Mouse (Mus musculus): ENCODE data around the gene Dvl2. TPM values are rescaled to one million over a fixed set of nuclear protein-coding genes. Genes with fewer than 3 reads are reported as not detected.
A peak's percentile ranks its signal among the peaks of the same experiment; 100 is the strongest.

Gene Dvl2
- polyA plus RNA-seq, 1 experiment from 2014 or later: 24.6 TPM

DNA sequence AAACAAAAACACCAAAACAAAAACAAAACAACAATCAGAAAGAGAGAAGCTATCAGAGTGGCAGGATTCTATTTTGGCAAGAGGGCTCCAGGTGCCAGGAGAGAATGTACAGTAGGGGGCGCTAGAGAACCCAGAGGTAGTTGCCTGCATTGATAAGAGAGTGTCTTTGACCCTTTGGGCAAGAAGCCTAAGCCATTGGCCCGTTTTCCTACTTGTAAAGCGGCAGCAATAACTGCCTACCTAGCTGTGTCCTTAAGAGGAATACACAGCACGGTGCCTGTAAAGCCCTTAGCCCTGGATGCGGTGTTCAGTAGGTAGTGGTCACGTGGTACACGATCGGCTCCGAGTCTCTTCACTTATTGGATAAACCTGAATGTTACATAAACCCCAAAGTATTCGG lies 49.4 kb downstream of the Dvl2 start:
- no peaks in the 10 kb centered on the region for H3K36me3 ChIP-seq (ENCODE audit: control insufficient read depth, insufficient read depth, low read length)
- no peaks in the 10 kb centered on the region for H3K4me1 ChIP-seq (replicated peaks; ENCODE audit: control insufficient read depth, insufficient read depth, low read length)
- WGBS: 54% methylated on average over 10 of the region's 10 CpGs
- H3K27ac ChIP-seq (ENCODE audit: low read depth, low read length): no peak overlapping the region
- ATAC-seq (ENCODE audit: low FRiP score) (no peak), DNase-seq (ENCODE audit: low spot score) (no peak)
- H3K27me3 ChIP-seq (ENCODE audit: control insufficient read depth, insufficient read depth, low read length): no peaks in the 10 kb centered on the region
- no peak overlapping the region for H3K9ac ChIP-seq (ENCODE audit: low read depth, low read length)
- H3K4me2 ChIP-seq (replicated peaks; ENCODE audit: low read depth, low read length): no peak overlapping the region
- no peak overlapping the region for H3K4me3 ChIP-seq (ENCODE audit: low read depth, low read length)
- no peaks in the 10 kb centered on the region for H3K9me3 ChIP-seq (ENCODE audit: control insufficient read depth, low read length)

DNA sequence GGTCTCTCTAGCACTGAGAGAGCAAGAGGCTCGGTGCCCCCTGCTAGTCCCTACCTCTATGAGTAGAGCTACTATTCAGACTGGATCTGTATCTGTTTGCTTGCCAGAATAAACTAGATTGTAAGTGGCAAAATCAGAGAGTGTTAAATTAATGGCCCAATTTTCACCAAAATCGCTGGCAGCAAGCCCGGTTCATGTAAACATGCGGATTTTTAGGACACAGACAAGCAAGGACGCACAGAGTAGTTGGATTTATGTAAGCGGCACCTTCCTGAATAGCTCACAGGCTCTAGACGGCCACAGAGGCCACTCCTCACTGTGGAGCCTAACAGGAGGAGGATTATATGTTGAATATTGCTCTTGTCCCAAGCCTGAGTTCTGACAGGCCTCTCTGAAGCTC lies 52.8 kb downstream of the Dvl2 start:
- ATAC-seq (ENCODE audit: low FRiP score): no peak
- Histone ChIP-seq H3K27ac (ENCODE audit: low read depth, low read length) (no peak overlapping the region), H3K4me1 (replicated peaks; ENCODE audit: control insufficient read depth, insufficient read depth, low read length) (0 out of 2 replicates have a peak, but pooled peaks cover 2% of the 10 kb centered on the region), H3K27me3 (ENCODE audit: control insufficient read depth, insufficient read depth, low read length) (no peaks in the 10 kb centered on the region), H3K4me3 (ENCODE audit: low read depth, low read length) (no peak overlapping the region), H3K9me3 (ENCODE audit: control insufficient read depth, low read length) (no peaks in the 10 kb centered on the region), H3K4me2 (replicated peaks; ENCODE audit: low read depth, low read length) (no peak overlapping the region), H3K9ac (ENCODE audit: low read depth, low read length) (no peak overlapping the region), H3K36me3 (ENCODE audit: control insufficient read depth, insufficient read depth, low read length) (no peaks in the 10 kb centered on the region)
- 84% methylated on average over 7 of the region's 7 CpGs for WGBS
- DNase-seq (ENCODE audit: low spot score): no peak

- H3K27ac ChIP-seq (ENCODE audit: low read depth, low read length): no peak within 1 kb of the TSS
- H3K27me3 ChIP-seq (ENCODE audit: control insufficient read depth, insufficient read depth, low read length): no peaks in the 10 kb centered on the region
- no peak within 1 kb of the TSS for H3K4me2 ChIP-seq (replicated peaks; ENCODE audit: low read depth, low read length)
- no peaks in the 10 kb centered on the region for H3K36me3 ChIP-seq (ENCODE audit: control insufficient read depth, insufficient read depth, low read length)
- H3K4me3 ChIP-seq (ENCODE audit: low read depth, low read length): no peak within 1 kb of the TSS
- no peak within 1 kb of the TSS for H3K9ac ChIP-seq (ENCODE audit: low read depth, low read length)
- no peaks in the 10 kb centered on the region for H3K9me3 ChIP-seq (ENCODE audit: control insufficient read depth, low read length)
- ATAC-seq (ENCODE audit: low FRiP score) (no peak), DNase-seq (ENCODE audit: low spot score) (no peak)
- 88% methylated on average over 10 of the region's 10 CpGs for WGBS
- H3K4me1 ChIP-seq (replicated peaks; ENCODE audit: control insufficient read depth, insufficient read depth, low read length): 0 out of 2 replicates have a peak, but pooled peaks cover 2% of the 10 kb centered on the region
These were observed 53.6 kb downstream of the Dvl2 start, which contains the start of gene Asgr1 for GRCm38 (mm10) chr11:70053898-70054570. TSS of gene Asgr1 (plus strand) at chr11:70054085.

- ATAC-seq (ENCODE audit: low FRiP score) (0 out of 2 replicates have a peak, but pooled peaks have one; percentile 40), DNase-seq (ENCODE audit: low spot score) (peak; percentile 90)
- Histone ChIP-seq H3K9ac (ENCODE audit: low read depth, low read length) (no peak overlapping the region), H3K4me3 (ENCODE audit: low read depth, low read length) (no peak overlapping the region), H3K36me3 (ENCODE audit: control insufficient read depth, insufficient read depth, low read length) (no peaks in the 10 kb centered on the region), H3K4me1 (replicated peaks; ENCODE audit: control insufficient read depth, insufficient read depth, low read length) (0 out of 2 replicates have a peak, but pooled peaks cover 2% of the 10 kb centered on the region), H3K27me3 (ENCODE audit: control insufficient read depth, insufficient read depth, low read length) (no peaks in the 10 kb centered on the region), H3K9me3 (ENCODE audit: control insufficient read depth, low read length) (no peaks in the 10 kb centered on the region), H3K27ac (ENCODE audit: low read depth, low read length) (no peak overlapping the region), H3K4me2 (replicated peaks; ENCODE audit: low read depth, low read length) (0 out of 2 replicates have a peak overlapping the region, but pooled peaks have one; percentile 3)
- 28% methylated on average over 18 of the region's 18 CpGs for WGBS
These were observed 55.3 kb downstream of the Dvl2 start for GRCm38 (mm10) chr11:70055618-70056214.

GRCm38 (mm10) chr11:70057805-70058204 lies 57.4 kb downstream of the Dvl2 start:
- Histone ChIP-seq H3K9ac (ENCODE audit: low read depth, low read length) (no peak overlapping the region), H3K4me3 (ENCODE audit: low read depth, low read length) (no peak overlapping the region), H3K9me3 (ENCODE audit: control insufficient read depth, low read length) (no peaks in the 10 kb centered on the region), H3K4me1 (replicated peaks; ENCODE audit: control insufficient read depth, insufficient read depth, low read length) (0 out of 2 replicates have a peak, but pooled peaks cover 2% of the 10 kb centered on the region), H3K27me3 (ENCODE audit: control insufficient read depth, insufficient read depth, low read length) (no peaks in the 10 kb centered on the region), H3K27ac (ENCODE audit: low read depth, low read length) (no peak overlapping the region), H3K36me3 (ENCODE audit: control insufficient read depth, insufficient read depth, low read length) (no peaks in the 10 kb centered on the region), H3K4me2 (replicated peaks; ENCODE audit: low read depth, low read length) (no peak overlapping the region)
- WGBS: 75% methylated on average over 9 of the region's 9 CpGs
- DNase-seq (ENCODE audit: low spot score): no peak
- ATAC-seq (ENCODE audit: low FRiP score): no peak

- Histone ChIP-seq H3K27me3 (ENCODE audit: control insufficient read depth, insufficient read depth, low read length) (no peaks in the 10 kb centered on the region), H3K4me3 (ENCODE audit: low read depth, low read length) (no peak overlapping the region), H3K9ac (ENCODE audit: low read depth, low read length) (no peak overlapping the region), H3K4me2 (replicated peaks; ENCODE audit: low read depth, low read length) (no peak overlapping the region), H3K36me3 (ENCODE audit: control insufficient read depth, insufficient read depth, low read length) (no peaks in the 10 kb centered on the region), H3K4me1 (replicated peaks; ENCODE audit: control insufficient read depth, insufficient read depth, low read length) (0 out of 2 replicates have a peak, but pooled peaks cover 2% of the 10 kb centered on the region), H3K27ac (ENCODE audit: low read depth, low read length) (no peak overlapping the region), H3K9me3 (ENCODE audit: control insufficient read depth, low read length) (no peaks in the 10 kb centered on the region)
- WGBS: 69% methylated on average over 6 of the region's 6 CpGs
- ATAC-seq (ENCODE audit: low FRiP score) (no peak), DNase-seq (ENCODE audit: low spot score) (no peak)
These were observed 59.5 kb downstream of the Dvl2 start for GRCm38 (mm10) chr11:70059930-70060329.

MicroRNA genes within 50 kb of the gene (microRNA counts, 519-probe panel; counts per million panel counts)
- microRNA mmu-miR-324-3p: not detected
- microRNA mmu-miR-324-5p: 4,775 counts per million, percentile 61 among the panel's probes with 10 or more counts

Other genes with a start within 250 kb of the Dvl2 start
- 46.5 and 50.1 TPM in 2 replicates for gene Polr2a, start 242.0 kb upstream of the Dvl2 start, polyA plus RNA-seq (2014; fragmentation: Nextera tagmentation; extraction: Ambion mirVana)
- 0.57 and 1.1 TPM in 2 replicates for gene Slc35g3, start 238.6 kb upstream of the Dvl2 start, polyA plus RNA-seq (2014; fragmentation: Nextera tagmentation; extraction: Ambion mirVana)
- 1.3 and 1.7 TPM in 2 replicates for gene Zbtb4, start 234.7 kb upstream of the Dvl2 start, polyA plus RNA-seq (2014; fragmentation: Nextera tagmentation; extraction: Ambion mirVana)
- gene Chrnb1, start 204.7 kb upstream of the Dvl2 start, polyA plus RNA-seq (2014; fragmentation: Nextera tagmentation; extraction: Ambion mirVana): 1.2 and 1.5 TPM in 2 replicates
- gene Fgf11, start 198.7 kb upstream of the Dvl2 start, polyA plus RNA-seq (2014; fragmentation: Nextera tagmentation; extraction: Ambion mirVana): 2.2 and 2.8 TPM in 2 replicates
- 0.83 and 0.93 TPM in 2 replicates for gene Tmem102, start 195.0 kb upstream of the Dvl2 start, polyA plus RNA-seq (2014; fragmentation: Nextera tagmentation; extraction: Ambion mirVana)
- not detected in 2 replicates for gene Gm39566, start 185.3 kb upstream of the Dvl2 start, polyA plus RNA-seq (2014; fragmentation: Nextera tagmentation; extraction: Ambion mirVana)
- gene Spem2, start 182.1 kb upstream of the Dvl2 start, polyA plus RNA-seq (2014; fragmentation: Nextera tagmentation; extraction: Ambion mirVana): not detected in 2 replicates
- 0.17 and 0.38 TPM in 2 replicates for gene Spem1, start 178.4 kb upstream of the Dvl2 start, polyA plus RNA-seq (2014; fragmentation: Nextera tagmentation; extraction: Ambion mirVana)
- gene Nlgn2, start 162.8 kb upstream of the Dvl2 start, polyA plus RNA-seq (2014; fragmentation: Nextera tagmentation; extraction: Ambion mirVana): 11.5 and 16.1 TPM in 2 replicates
- 268 and 276 TPM in 2 replicates for gene Tmem256, start 162.1 kb upstream of the Dvl2 start, polyA plus RNA-seq (2014; fragmentation: Nextera tagmentation; extraction: Ambion mirVana)
- gene Plscr3, start 154.2 kb upstream of the Dvl2 start, polyA plus RNA-seq (2014; fragmentation: Nextera tagmentation; extraction: Ambion mirVana): 62.2 and 62.6 TPM in 2 replicates
- gene Tnk1, start 141.9 kb upstream of the Dvl2 start, polyA plus RNA-seq (2014; fragmentation: Nextera tagmentation; extraction: Ambion mirVana): 0.52 TPM in 1 of 2 replicates, not detected in the other
- gene Tmem95, start 122.6 kb upstream of the Dvl2 start, polyA plus RNA-seq (2014; fragmentation: Nextera tagmentation; extraction: Ambion mirVana): not detected in 2 replicates
- 2.3 and 2.4 TPM in 2 replicates for gene Kctd11, start 119.2 kb upstream of the Dvl2 start, polyA plus RNA-seq (2014; fragmentation: Nextera tagmentation; extraction: Ambion mirVana)
- gene Acap1, start 105.1 kb upstream of the Dvl2 start, polyA plus RNA-seq (2014; fragmentation: Nextera tagmentation; extraction: Ambion mirVana): 0.45 and 1.4 TPM in 2 replicates
- gene 2810408A11Rik, start 99.6 kb upstream of the Dvl2 start, polyA plus RNA-seq (2014; fragmentation: Nextera tagmentation; extraction: Ambion mirVana): 14.5 and 14.7 TPM in 2 replicates
- gene Neurl4, start 99.5 kb upstream of the Dvl2 start, polyA plus RNA-seq (2014; fragmentation: Nextera tagmentation; extraction: Ambion mirVana): 15.0 and 20.6 TPM in 2 replicates
- 84.3 and 89.0 TPM in 2 replicates for gene Gps2, start 86.7 kb upstream of the Dvl2 start, polyA plus RNA-seq (2014; fragmentation: Nextera tagmentation; extraction: Ambion mirVana)
- 1,842 and 1,860 TPM in 2 replicates for gene Eif5a, start 78.6 kb upstream of the Dvl2 start, polyA plus RNA-seq (2014; fragmentation: Nextera tagmentation; extraction: Ambion mirVana)
- 3.1 and 4.8 TPM in 2 replicates for gene Ybx2, start 64.8 kb upstream of the Dvl2 start, polyA plus RNA-seq (2014; fragmentation: Nextera tagmentation; extraction: Ambion mirVana)
- 7.9 and 9.6 TPM in 2 replicates for gene Slc2a4, start 52.4 kb upstream of the Dvl2 start, polyA plus RNA-seq (2014; fragmentation: Nextera tagmentation; extraction: Ambion mirVana)
- 8.2 and 8.4 TPM in 2 replicates for gene Cldn7, start 35.8 kb upstream of the Dvl2 start, polyA plus RNA-seq (2014; fragmentation: Nextera tagmentation; extraction: Ambion mirVana)
- gene Ctdnep1, start 19.4 kb upstream of the Dvl2 start, polyA plus RNA-seq (2014; fragmentation: Nextera tagmentation; extraction: Ambion mirVana): 23.8 and 26.8 TPM in 2 replicates
- 154 and 163 TPM in 2 replicates for gene Elp5, start 18.1 kb upstream of the Dvl2 start, polyA plus RNA-seq (2014; fragmentation: Nextera tagmentation; extraction: Ambion mirVana)
- gene Gabarap, start 9.5 kb upstream of the Dvl2 start, polyA plus RNA-seq (2014; fragmentation: Nextera tagmentation; extraction: Ambion mirVana): 621 and 643 TPM in 2 replicates
- gene Phf23, start 4.8 kb upstream of the Dvl2 start, polyA plus RNA-seq (2014; fragmentation: Nextera tagmentation; extraction: Ambion mirVana): 56.7 and 57.5 TPM in 2 replicates
- gene Acadvl, start 14.8 kb downstream of the Dvl2 start, polyA plus RNA-seq (2014; fragmentation: Nextera tagmentation; extraction: Ambion mirVana): 45.1 and 52.1 TPM in 2 replicates
- 13.2 and 18.7 TPM in 2 replicates for gene Dlg4, start 16.3 kb downstream of the Dvl2 start, polyA plus RNA-seq (2014; fragmentation: Nextera tagmentation; extraction: Ambion mirVana)
- 0.29 and 0.40 TPM in 2 replicates for gene Asgr1, start 53.5 kb downstream of the Dvl2 start, polyA plus RNA-seq (2014; fragmentation: Nextera tagmentation; extraction: Ambion mirVana)
- gene Asgr2, start 92.0 kb downstream of the Dvl2 start, polyA plus RNA-seq (2014; fragmentation: Nextera tagmentation; extraction: Ambion mirVana): not detected in 2 replicates
- gene Mgl2, start 129.7 kb downstream of the Dvl2 start, polyA plus RNA-seq (2014; fragmentation: Nextera tagmentation; extraction: Ambion mirVana): 0.42 TPM in 1 of 2 replicates, not detected in the other
- 0.32 and 1.4 TPM in 2 replicates for gene Clec10a, start 155.6 kb downstream of the Dvl2 start, polyA plus RNA-seq (2014; fragmentation: Nextera tagmentation; extraction: Ambion mirVana)
- 0.40 and 0.51 TPM in 2 replicates for gene Slc16a11, start 212.2 kb downstream of the Dvl2 start, polyA plus RNA-seq (2014; fragmentation: Nextera tagmentation; extraction: Ambion mirVana)
- 10.9 and 14.3 TPM in 2 replicates for gene Slc16a13, start 220.5 kb downstream of the Dvl2 start, polyA plus RNA-seq (2014; fragmentation: Nextera tagmentation; extraction: Ambion mirVana)
- 5.0 and 5.9 TPM in 2 replicates for gene Bcl6b, start 229.2 kb downstream of the Dvl2 start, polyA plus RNA-seq (2014; fragmentation: Nextera tagmentation; extraction: Ambion mirVana)
- 229 and 230 TPM in 2 replicates for gene 0610010K14Rik, start 237.3 kb downstream of the Dvl2 start, polyA plus RNA-seq (2014; fragmentation: Nextera tagmentation; extraction: Ambion mirVana)
- gene Gm21988, start 239.2 kb downstream of the Dvl2 start, polyA plus RNA-seq (2014; fragmentation: Nextera tagmentation; extraction: Ambion mirVana): 10.2 and 11.6 TPM in 2 replicates
- gene Rnasek, start 239.2 kb downstream of the Dvl2 start, polyA plus RNA-seq (2014; fragmentation: Nextera tagmentation; extraction: Ambion mirVana): 146 and 147 TPM in 2 replicates